Mouse (Mus musculus) C2C12 (cell line): ENCODE data around the gene Adamts12. TPM values are rescaled to one million over a fixed set of nuclear protein-coding genes. Genes with fewer than 3 reads are reported as not detected.

Source experiments
- H3K27me3 ChIP-seq: one replicate; pipeline ENCODE4 v1.6.1; 2011; ENCODE audit not compliant: control insufficient read depth, insufficient read depth, insufficient read length
- H3K36me3 ChIP-seq: one replicate; pipeline ENCODE4 v1.6.1; 2011; ENCODE audit not compliant: control insufficient read depth, insufficient read depth
- H3K4me3 ChIP-seq: one replicate; pipeline ENCODE4 v1.5.1; 2011; ENCODE audit warnings: mild to moderate bottlenecking, control low read depth; ENCODE audit not compliant: poor library complexity, insufficient read depth, severe bottlenecking
- H3K79me2 ChIP-seq: one replicate; pipeline ENCODE4 v1.6.1; 2011; ENCODE audit not compliant: control insufficient read depth, insufficient read depth
- H3K79me3 ChIP-seq: one replicate; pipeline ENCODE4 v1.6.1; 2011; ENCODE audit warnings: low read depth, control low read depth
- H3ac ChIP-seq: one replicate; pipeline ENCODE3; 2011; ENCODE audit warnings: low read depth; ENCODE audit not compliant: control insufficient read depth, insufficient read length
- CEBPB ChIP-seq: IDR thresholded peaks from one replicate; pipeline ENCODE4 v1.6.1; 2011; ENCODE audit warnings: low read depth, mild to moderate bottlenecking, control low read depth, moderate library complexity
- CTCF ChIP-seq: IDR thresholded peaks from one replicate; pipeline ENCODE4 v1.5.1; 2011; ENCODE audit not compliant: control insufficient read depth, insufficient read depth, insufficient read length
- FOSL1 ChIP-seq: IDR thresholded peaks from one replicate; pipeline ENCODE4 v1.8.0; 2011; ENCODE audit warnings: mild to moderate bottlenecking, low read length; ENCODE audit not compliant: poor library complexity, insufficient read depth, severe bottlenecking
- MAX ChIP-seq: IDR thresholded peaks from one replicate; pipeline ENCODE4 v1.6.1; 2011; ENCODE audit warnings: mild to moderate bottlenecking, control low read depth
- MYOD1 ChIP-seq: IDR thresholded peaks from one replicate; pipeline ENCODE4 v1.6.1; 2011; ENCODE audit warnings: low read depth; ENCODE audit not compliant: control insufficient read depth, insufficient read length
- MYOG ChIP-seq: IDR thresholded peaks from one replicate; pipeline ENCODE4 v1.6.1; 2011; ENCODE audit not compliant: control insufficient read depth, insufficient read length; ENCODE audit errors: extremely low read depth
- USF1 ChIP-seq: IDR thresholded peaks from one replicate; pipeline ENCODE4 v1.6.1; 2011; ENCODE audit warnings: low read depth, mild to moderate bottlenecking, control low read depth, moderate library complexity
- polyA plus RNA-seq: library from polyadenylated mRNA; unstranded; fragments of >200 nt; fragmentation: generic; extraction: Trizol; gene quantifications from one replicate; pipeline ENCODE4 v1.2.1, GENCODE M21; 2012; ENCODE audit warnings: missing spikeins

The Adamts12 gene
- polyA plus RNA-seq, 1 experiment: 0.14 TPM

DNA sequence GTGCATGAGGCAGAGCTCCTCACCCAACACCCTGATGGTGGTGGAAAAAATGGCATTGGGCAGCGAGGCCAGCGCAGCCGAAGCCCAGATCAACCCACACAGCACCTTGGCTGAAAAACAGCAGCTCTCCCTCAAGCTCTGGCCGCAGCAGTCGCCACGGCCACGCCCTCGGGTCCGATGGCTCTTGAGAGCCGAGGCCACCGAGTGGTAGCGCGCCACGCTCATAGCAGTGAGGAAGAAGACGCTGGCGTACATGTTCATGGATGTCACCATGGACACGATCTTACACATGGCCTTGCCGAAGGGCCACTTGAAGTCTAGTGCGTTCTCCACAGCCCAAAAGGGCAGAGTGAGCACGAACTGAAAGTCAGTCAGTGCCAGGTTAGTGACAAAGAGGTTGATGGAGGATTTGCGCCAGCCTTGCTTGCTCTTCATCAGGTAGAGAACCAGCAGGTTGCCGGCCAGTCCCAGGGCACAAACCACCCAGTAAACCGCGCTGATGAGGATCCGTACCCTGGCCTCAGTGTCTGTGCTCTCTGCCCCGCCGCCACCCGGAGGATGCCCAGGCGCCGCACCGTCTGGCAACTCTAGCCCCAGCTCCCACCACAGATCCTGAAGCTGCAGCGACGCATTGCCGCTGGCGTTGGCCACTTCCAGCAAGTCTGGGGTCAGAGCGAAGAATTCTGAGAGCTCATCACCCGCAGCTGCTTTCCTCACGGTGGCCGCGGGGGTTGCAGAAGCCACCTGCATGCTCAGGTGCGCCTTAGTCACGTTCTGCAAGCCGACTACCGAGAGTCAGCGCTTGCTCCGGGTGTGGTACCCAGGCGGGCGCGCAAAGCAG, 27.8 kb upstream of the Adamts12 start:
- H3K27me3 ChIP-seq: peaks cover 31% of the 10 kb centered on the region
- H3ac ChIP-seq: no peak overlapping the region
- H3K4me3 ChIP-seq: peak overlapping the region; percentile 7
- no peaks in the 10 kb centered on the region for H3K79me2 ChIP-seq
- no peak for TF ChIP-seq MAX
- TF ChIP-seq MYOD1: no peak
- TF ChIP-seq CEBPB: no peak
- TF ChIP-seq FOSL1: no peak
- no peaks in the 10 kb centered on the region for H3K36me3 ChIP-seq
- H3K79me3 ChIP-seq: no peaks in the 10 kb centered on the region

DNA sequence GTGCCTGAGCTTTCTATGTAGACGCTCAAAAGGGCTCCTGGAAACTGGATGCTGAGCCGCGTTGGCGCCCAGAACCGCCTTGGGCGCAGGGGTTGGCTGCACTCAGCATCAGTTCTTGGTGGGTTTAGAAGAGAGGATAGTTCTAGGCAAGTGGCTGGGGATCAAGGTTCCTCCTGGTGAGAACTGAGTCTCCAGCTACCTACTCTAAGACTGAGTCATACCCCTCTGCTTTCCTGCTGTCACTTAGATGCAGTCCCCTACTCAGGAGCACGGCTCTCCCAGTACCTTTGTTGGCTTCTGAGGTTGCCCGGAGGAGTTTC, 27.3 kb upstream of the Adamts12 start:
- Histone ChIP-seq H3K79me2 (no peaks in the 10 kb centered on the region), H3K4me3 (no peak overlapping the region), H3K36me3 (no peaks in the 10 kb centered on the region), H3K79me3 (no peaks in the 10 kb centered on the region), H3K27me3 (peaks cover 31% of the 10 kb centered on the region), H3ac (no peak overlapping the region)
- TF ChIP-seq MYOD1: no peak
- TF ChIP-seq MAX: no peak

DNA sequence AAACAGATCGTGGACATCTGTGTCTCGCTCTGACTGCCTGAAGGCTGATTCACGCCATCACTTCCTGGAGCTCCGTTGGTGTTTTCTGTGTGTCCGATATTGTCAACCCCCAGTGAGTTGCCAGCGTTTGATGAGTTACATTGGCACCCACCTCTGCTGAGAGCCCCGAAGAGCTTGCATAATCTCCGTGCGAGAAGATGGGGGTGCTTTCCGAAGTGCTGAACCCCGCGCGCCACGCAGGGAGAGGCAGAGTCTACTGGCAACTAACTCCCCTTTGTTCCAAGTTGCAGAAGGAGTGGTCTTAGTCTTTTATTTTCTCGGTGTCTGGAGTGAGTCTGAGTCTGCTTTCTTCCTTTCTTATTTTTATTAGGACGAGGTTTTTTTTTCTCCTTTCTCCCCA, 26.9 kb upstream of the Adamts12 start, which contains the start of gene Rxfp3:
Gene Rxfp3 (minus strand): TSS at position 281 of the 400 bp plus-strand sequence.
- H3K4me3 ChIP-seq: peak within 1 kb of the TSS; percentile 7
- no peaks in the 10 kb centered on the region for H3K36me3 ChIP-seq
- H3K79me2 ChIP-seq: no peaks in the 10 kb centered on the region
- peaks cover 31% of the 10 kb centered on the region for H3K27me3 ChIP-seq
- TF ChIP-seq MYOD1 (no peak), CEBPB (peak; percentile 3)
- no peaks in the 10 kb centered on the region for H3K79me3 ChIP-seq
- H3ac ChIP-seq: no peak within 1 kb of the TSS

DNA sequence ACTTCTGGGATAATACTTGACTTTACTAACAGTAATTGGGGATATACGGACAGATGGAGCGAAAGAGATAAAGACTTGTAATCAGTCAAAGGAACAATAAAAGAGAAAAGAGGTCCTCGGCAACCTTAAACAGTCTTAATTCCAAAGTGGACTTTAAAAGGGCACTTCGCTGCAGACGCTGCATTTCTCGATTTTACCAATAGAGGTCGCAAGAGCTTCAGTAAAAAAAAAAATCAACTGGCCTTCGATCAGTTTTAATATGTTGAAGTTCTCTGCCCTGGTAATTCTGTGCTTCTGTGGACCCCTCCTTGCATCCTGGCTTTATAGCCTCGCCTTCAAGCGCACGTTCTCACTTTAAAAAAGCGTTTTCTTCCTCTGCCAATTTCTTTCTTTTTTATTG, 26.1 kb upstream of the Adamts12 start:
- no peak overlapping the region for H3ac ChIP-seq
- peaks cover 28% of the 10 kb centered on the region for H3K27me3 ChIP-seq

DNA sequence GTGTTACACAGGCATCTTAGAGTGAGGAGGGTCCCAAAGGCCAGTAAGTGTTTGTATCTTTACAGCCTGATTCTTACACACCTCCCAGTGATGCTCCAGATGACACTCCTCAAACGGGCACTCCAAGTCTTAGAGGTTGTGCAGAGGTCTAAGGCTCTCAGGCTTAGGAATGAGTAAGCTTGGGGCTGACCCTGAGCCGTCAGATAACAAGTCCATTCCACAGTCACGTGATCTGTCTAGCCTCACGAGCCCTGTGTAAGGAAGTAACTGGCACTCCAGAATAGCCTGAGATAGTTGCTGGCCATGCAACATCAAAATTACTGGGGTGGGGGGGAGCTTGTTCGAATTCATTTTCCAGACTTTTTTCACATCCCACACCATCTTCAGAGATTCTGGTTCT, 24.5 kb upstream of the Adamts12 start:
- no peaks in the 10 kb centered on the region for H3K79me2 ChIP-seq
- H3K27me3 ChIP-seq: peaks cover 27% of the 10 kb centered on the region
- no peak for TF ChIP-seq CEBPB
- peak; percentile 70 for TF ChIP-seq USF1
- H3K36me3 ChIP-seq: no peaks in the 10 kb centered on the region
- H3K4me3 ChIP-seq: no peak overlapping the region
- no peak overlapping the region for H3ac ChIP-seq
- H3K79me3 ChIP-seq: no peaks in the 10 kb centered on the region

More for the DNA sequence above, 26.1 kb upstream of the Adamts12 start:
- Histone ChIP-seq H3K4me3 (no peak overlapping the region), H3K79me3 (no peaks in the 10 kb centered on the region), H3K36me3 (no peaks in the 10 kb centered on the region), H3K79me2 (no peaks in the 10 kb centered on the region)
- TF ChIP-seq CTCF (peak; percentile 1), FOSL1 (no peak), MYOD1 (no peak), MYOG (no peak)

DNA sequence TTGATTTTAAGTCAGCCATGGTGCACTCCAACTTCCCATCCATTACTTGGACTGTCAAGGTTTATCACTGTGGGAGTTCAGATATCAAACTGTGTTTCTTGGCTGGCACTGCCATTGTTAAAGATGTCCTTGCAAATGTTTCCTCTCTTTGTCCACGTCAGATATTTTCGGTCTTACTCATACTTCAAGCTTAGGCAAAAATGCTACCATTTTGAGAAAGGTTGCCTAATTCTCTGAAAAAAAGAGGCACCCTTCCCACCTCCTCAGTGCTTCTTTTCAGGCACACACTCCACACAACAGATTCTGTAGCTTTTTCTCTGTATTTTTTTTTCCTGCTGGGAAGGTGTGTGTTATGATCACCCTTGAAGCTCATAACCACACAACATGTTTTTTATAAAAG, 23.4 kb upstream of the Adamts12 start:
- no peaks in the 10 kb centered on the region for H3K36me3 ChIP-seq
- H3K27me3 ChIP-seq: peaks cover 16% of the 10 kb centered on the region
- TF ChIP-seq MYOG (no peak), CTCF (no peak), CEBPB (no peak), MYOD1 (no peak), USF1 (no peak), FOSL1 (no peak), MAX (no peak)
- no peak overlapping the region for H3K4me3 ChIP-seq
- H3K79me2 ChIP-seq: no peaks in the 10 kb centered on the region
- no peaks in the 10 kb centered on the region for H3K79me3 ChIP-seq
- H3ac ChIP-seq: no peak overlapping the region
